Mouse (Mus musculus) liver, embryonic 11.5 days (tissue): Measurements from ENCODE around the gene Armc10. TPM values are rescaled to one million over a fixed set of nuclear protein-coding genes. Genes with fewer than 3 reads are reported as not detected.
"Not testable (repeated sequence)": the region's sequence is repeated elsewhere in the genome, so short reads cannot be mapped to it uniquely, and the experiment has no call there.

Experiments used
- ATAC-seq: fragments of 200-750 bp; cut with Nextera tagmentation; replicated peaks from 2 replicates; pipeline ENCODE4 v1.8.0; 2017; ENCODE audit warnings: moderate number of reproducible peaks, mild to moderate bottlenecking, moderate TSS enrichment, moderate library complexity; ENCODE audit not compliant: low FRiP score
- DNase-seq: peaks from one replicate; pipeline ENCODE4 v3.0.0-alpha.2; 2017; ENCODE audit warnings: low spot score
- H3K27ac ChIP-seq: fragments of 300-500 bp; sonication (generic); 2 replicates; pipeline ENCODE4 v1.5.1; 2014; ENCODE audit warnings: mild to moderate bottlenecking, low read depth, low read length, control low read depth
- H3K27me3 ChIP-seq: fragments of 300-500 bp; sonication (generic); replicated peaks from 2 replicates; pipeline ENCODE4 v1.6.1; 2014; ENCODE audit warnings: low read length, mixed read lengths; ENCODE audit not compliant: control insufficient read depth, insufficient read depth
- H3K36me3 ChIP-seq: fragments of 300-500 bp; sonication (generic); 2 replicates; pipeline ENCODE4 v1.6.1; 2014; ENCODE audit warnings: mild to moderate bottlenecking, low read length, moderate library complexity, mixed read lengths; ENCODE audit not compliant: control insufficient read depth, insufficient read depth
- H3K4me1 ChIP-seq: fragments of 300-500 bp; sonication (generic); replicated peaks from 2 replicates; pipeline ENCODE4 v1.6.1; 2014; ENCODE audit warnings: low read length, mixed read lengths; ENCODE audit not compliant: control insufficient read depth, insufficient read depth
- H3K4me2 ChIP-seq: fragments of 300-500 bp; sonication (generic); 2 replicates; pipeline ENCODE4 v1.6.1; 2014; ENCODE audit warnings: mild to moderate bottlenecking, control low read depth, moderate library complexity
- H3K4me3 ChIP-seq: fragments of 300-500 bp; sonication (generic); 2 replicates; pipeline ENCODE4 v1.5.1; 2014; ENCODE audit warnings: low read depth, low read length, control low read depth
- H3K9ac ChIP-seq: fragments of 300-500 bp; sonication (generic); 2 replicates; pipeline ENCODE4 v1.6.1; 2014; ENCODE audit warnings: low read depth, low read length, control low read depth
- H3K9me3 ChIP-seq: fragments of 300-500 bp; sonication (generic); 2 replicates; pipeline ENCODE4 v1.6.1; 2016; ENCODE audit warnings: low read length, inconsistent platforms, mixed read lengths; ENCODE audit not compliant: control insufficient read depth
- WGBS: fragments of 180-500 bp; shearing (Covaris S2); extraction: QIAGEN DNeasy Blood & Tissue Kit; methylation state at CpG from one replicate; pipeline ENCODE4 v1.1.7; 2014; 5-methylcytosine and 5-hydroxymethylcytosine counted together
- polyA plus RNA-seq: library from polyadenylated mRNA; unstranded; fragments of >200 nt; fragmentation: Nextera tagmentation; extraction: Ambion mirVana; gene quantifications from 2 replicates; pipeline ENCODE4 v1.2.1, GENCODE M21; 2014

Gene Armc10
- polyA plus RNA-seq, 1 experiment from 2014 or later: 29.8 TPM

DNA sequence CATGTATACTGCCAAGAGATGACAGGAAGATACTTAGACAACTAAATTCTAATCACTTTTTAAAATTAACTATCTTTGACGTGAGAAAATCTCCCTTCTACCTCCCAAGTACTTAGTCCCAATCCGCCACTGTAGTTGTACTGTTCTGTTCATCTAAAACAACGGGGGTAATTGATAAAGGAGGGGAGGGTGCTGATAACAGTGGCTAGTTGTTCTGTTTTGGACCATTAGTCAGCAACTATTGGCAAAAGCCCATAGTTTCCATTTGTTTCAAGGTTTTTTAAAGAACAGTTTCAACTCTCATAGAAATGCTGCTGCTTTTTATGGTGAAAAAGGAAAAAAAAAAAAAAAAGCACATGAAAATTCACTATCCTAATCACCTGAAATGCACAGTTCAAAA lies 58.1 kb downstream of the Armc10 start:
- no peak overlapping the region for H3K9ac ChIP-seq
- H3K27ac ChIP-seq: no peak overlapping the region
- H3K4me3 ChIP-seq: no peak overlapping the region
- H3K4me1 ChIP-seq: peaks cover 9% of the 10 kb centered on the region
- 44% methylated on average over 3 of the region's 3 CpGs for WGBS
- no peaks in the 10 kb centered on the region; the same call in 1 of the 2 replicates for H3K9me3 ChIP-seq
- DNase-seq (no peak), ATAC-seq (no peak)
- H3K4me2 ChIP-seq: no peak overlapping the region
- no peaks in the 10 kb centered on the region for H3K36me3 ChIP-seq
- no peaks in the 10 kb centered on the region for H3K27me3 ChIP-seq

DNA sequence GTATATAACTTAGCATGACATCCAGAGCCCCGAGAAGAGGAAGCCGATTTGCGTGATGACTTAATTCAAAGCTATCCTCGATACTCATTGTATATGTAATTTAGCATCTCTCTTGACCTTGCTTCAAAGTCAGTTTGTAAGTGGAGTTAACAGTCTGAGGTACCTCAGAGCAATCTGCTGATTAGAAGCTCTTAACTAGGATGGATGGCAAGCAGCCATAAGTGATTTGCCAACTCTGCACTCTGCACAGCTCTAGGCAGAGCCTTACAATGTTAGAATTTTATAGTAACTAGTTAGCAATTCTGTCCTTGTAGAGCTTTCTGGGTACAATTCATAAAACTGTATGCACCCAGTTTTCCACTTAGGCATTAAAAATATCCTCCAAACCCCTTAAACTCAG lies 60.9 kb downstream of the Armc10 start:
- Histone ChIP-seq H3K27ac (no peak overlapping the region), H3K9me3 (no peaks in the 10 kb centered on the region; the same call in 1 of the 2 replicates), H3K4me2 (no peak overlapping the region), H3K27me3 (no peaks in the 10 kb centered on the region), H3K9ac (no peak overlapping the region), H3K4me3 (no peak overlapping the region), H3K36me3 (no peaks in the 10 kb centered on the region), H3K4me1 (peaks cover 9% of the 10 kb centered on the region)
- 94% methylated on average over 4 of the region's 4 CpGs for WGBS
- DNase-seq: no peak
- ATAC-seq: no peak

DNA sequence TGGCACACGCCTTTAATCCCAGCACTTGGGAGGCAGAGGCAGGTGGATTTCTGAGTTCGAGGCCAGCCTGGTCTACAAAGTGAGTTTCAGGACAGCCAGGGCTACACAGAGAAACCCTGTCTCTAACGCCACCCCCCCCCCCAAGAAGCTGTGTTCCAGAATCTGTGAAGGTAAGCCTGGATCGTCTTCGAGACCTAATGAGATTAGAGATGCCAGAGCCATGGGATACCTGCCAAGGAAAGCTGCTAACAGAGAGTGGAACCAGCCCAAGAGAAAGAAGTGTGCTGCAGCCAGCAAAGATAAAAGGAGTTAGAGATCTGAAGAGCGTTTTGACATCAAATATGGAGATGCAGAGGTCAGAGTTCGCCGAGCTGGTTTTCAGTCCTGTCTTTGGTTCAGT lies 62.4 kb downstream of the Armc10 start:
- not testable (repeated sequence) for H3K27me3 ChIP-seq, H3K4me1 ChIP-seq, H3K9me3 ChIP-seq, DNase-seq, H3K27ac ChIP-seq, H3K4me2 ChIP-seq, H3K9ac ChIP-seq, H3K4me3 ChIP-seq, ATAC-seq, H3K36me3 ChIP-seq
- WGBS: 82% methylated on average over 8 of the region's 8 CpGs

Other genes with a start within 250 kb of the Armc10 start
- not detected in 2 replicates for gene Ccdc146, start 221.1 kb upstream of the Armc10 start, polyA plus RNA-seq
- 8.0 and 8.8 TPM in 2 replicates for gene Fam185a, start 220.9 kb upstream of the Armc10 start, polyA plus RNA-seq
- gene Lrrc17, start 102.3 kb upstream of the Armc10 start, polyA plus RNA-seq: 3.6 and 5.9 TPM in 2 replicates
- gene Fbxl13, start 179 bp upstream of the Armc10 start, polyA plus RNA-seq: 0.23 and 0.32 TPM in 2 replicates
- 3.6 and 3.9 TPM in 2 replicates for gene Napepld, start 55.6 kb downstream of the Armc10 start, polyA plus RNA-seq
- 89.6 and 90.9 TPM in 2 replicates for gene Pmpcb, start 91.3 kb downstream of the Armc10 start, polyA plus RNA-seq
- 99.9 and 104 TPM in 2 replicates for gene Dnajc2, start 139.4 kb downstream of the Armc10 start, polyA plus RNA-seq
- gene Psmc2, start 139.5 kb downstream of the Armc10 start, polyA plus RNA-seq: 229 and 246 TPM in 2 replicates
- gene Slc26a5, start 219.8 kb downstream of the Armc10 start, polyA plus RNA-seq: 0.06 TPM in 1 of 2 replicates, not detected in the other